Mouse (Mus musculus) lung, adult 2 months (tissue): ENCODE measurements around the gene Sel1l3. TPM values are rescaled to one million over a fixed set of nuclear protein-coding genes. Genes with fewer than 3 reads are reported as not detected.

ENCODE experiments used
- DNase-seq: peaks from one replicate; pipeline ENCODE4 v3.0.0; 2022
- H3K4me1 ChIP-seq: fragments of 200-500 bp; 2 replicates; pipeline ENCODE4 v1.6.1; 2011; ENCODE audit warnings: low read length; ENCODE audit not compliant: control insufficient read depth, insufficient read depth
- H3K4me3 ChIP-seq: fragments of 200-500 bp; replicated peaks from 2 replicates; pipeline ENCODE3; 2011; ENCODE audit warnings: low read depth, mild to moderate bottlenecking, control low read depth, low read length; ENCODE audit errors: extremely low read depth
- CTCF ChIP-seq: fragments of 200-500 bp; IDR thresholded peaks from 2 replicates; pipeline ENCODE4 v1.5.1; 2011; ENCODE audit warnings: mild to moderate bottlenecking, low read length, control low read depth; ENCODE audit not compliant: insufficient read depth
- POLR2A ChIP-seq: fragments of 200-500 bp; IDR thresholded peaks from 2 replicates; pipeline ENCODE4 v1.6.1; 2011; ENCODE audit warnings: low read depth, mild to moderate bottlenecking, control low read depth, low read length, borderline replicate concordance; ENCODE audit errors: extremely low read depth
- WGBS: fragments of 180-500 bp; shearing (Covaris S2); methylation state at CpG from one replicate; pipeline ENCODE4 v1.1.7; 2018; 5-methylcytosine and 5-hydroxymethylcytosine counted together
- polyA plus RNA-seq: library from polyadenylated mRNA; depleted of rRNA; stranded (reverse); fragments of >200 nt; gene quantifications from 2 replicates; pipeline ENCODE4 v1.2.3, GENCODE M21; 2012

Sel1l3 gene
- polyA plus RNA-seq, 1 experiment, result 2.1 TPM

- Histone ChIP-seq H3K4me1 (no peaks in the 10 kb centered on the region), H3K4me3 (no peak overlapping the region)
- TF ChIP-seq POLR2A (no peak), CTCF (no peak)
- WGBS, result 90% methylated on average over 5 of the region's 5 CpGs
- no peak for DNase-seq
Measured at GRCm38 (mm10) chr5:53112942-53113341, 100.8 kb downstream of the Sel1l3 start.

- Histone ChIP-seq H3K4me3 (no peak overlapping the region), H3K4me1 (no peaks in the 10 kb centered on the region)
- WGBS, result 65% methylated on average over 5 of the region's 5 CpGs
- DNase-seq, result no peak
- no peak for TF ChIP-seq POLR2A
Measured at GRCm38 (mm10) chr5:53111036-53111435, 102.7 kb downstream of the Sel1l3 start.

- H3K4me3 ChIP-seq, result no peak overlapping the region
- 60% methylated on average over 4 of the region's 4 CpGs for WGBS
- DNase-seq, result no peak
- TF ChIP-seq POLR2A, result no peak
- no peak for TF ChIP-seq CTCF
- H3K4me1 ChIP-seq, result no peaks in the 10 kb centered on the region
Measured at GRCm38 (mm10) chr5:53110225-53110624, 103.5 kb downstream of the Sel1l3 start.

GRCm38 (mm10) chr5:53108668-53109067 lies 105.1 kb downstream of the Sel1l3 start:
- no peaks in the 10 kb centered on the region for H3K4me1 ChIP-seq
- TF ChIP-seq POLR2A, result no peak
- no peak for TF ChIP-seq CTCF
- no peak overlapping the region for H3K4me3 ChIP-seq
- WGBS, result 65% methylated on average over 1 of the region's 1 CpGs
- no peak for DNase-seq

- H3K4me1 ChIP-seq, result no peaks in the 10 kb centered on the region
- no peak overlapping the region for H3K4me3 ChIP-seq
- no peak for TF ChIP-seq POLR2A
- no peak for TF ChIP-seq CTCF
- 68% methylated on average over 9 of the region's 9 CpGs for WGBS
- DNase-seq, result no peak
Measured at GRCm38 (mm10) chr5:53108026-53108425, 105.7 kb downstream of the Sel1l3 start.

- 32% methylated on average over 4 of the region's 4 CpGs for WGBS
- TF ChIP-seq POLR2A (no peak), CTCF (no peak)
- H3K4me1 ChIP-seq, result no peaks in the 10 kb centered on the region
- DNase-seq, result no peak
- H3K4me3 ChIP-seq, result no peak overlapping the region
Measured at GRCm38 (mm10) chr5:53106731-53107130, 107.0 kb downstream of the Sel1l3 start.

DNA sequence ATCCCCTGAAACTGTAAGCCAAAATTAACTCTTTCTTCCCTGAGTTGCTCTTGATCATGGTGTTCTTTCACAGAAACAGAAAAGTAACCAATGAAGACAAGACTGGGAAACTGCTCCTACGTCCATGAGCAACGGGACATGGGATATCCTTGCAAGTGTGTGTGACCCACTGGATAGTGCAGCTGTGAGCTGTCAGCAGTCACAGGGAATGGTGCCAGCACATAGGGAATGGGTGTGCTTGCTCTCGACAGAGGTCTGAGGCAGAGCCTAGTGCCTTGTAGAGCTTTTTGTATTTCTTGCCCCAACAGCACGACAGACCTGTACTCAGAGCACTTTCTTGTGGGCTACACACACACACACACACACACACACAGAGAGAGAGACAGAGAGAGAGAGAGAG lies 107.6 kb downstream of the Sel1l3 start:
- Histone ChIP-seq H3K4me3 (no peak overlapping the region), H3K4me1 (no peaks in the 10 kb centered on the region)
- no peak for TF ChIP-seq POLR2A
- TF ChIP-seq CTCF, result no peak
- DNase-seq, result no peak
- WGBS, result 59% methylated on average over 4 of the region's 4 CpGs

DNA sequence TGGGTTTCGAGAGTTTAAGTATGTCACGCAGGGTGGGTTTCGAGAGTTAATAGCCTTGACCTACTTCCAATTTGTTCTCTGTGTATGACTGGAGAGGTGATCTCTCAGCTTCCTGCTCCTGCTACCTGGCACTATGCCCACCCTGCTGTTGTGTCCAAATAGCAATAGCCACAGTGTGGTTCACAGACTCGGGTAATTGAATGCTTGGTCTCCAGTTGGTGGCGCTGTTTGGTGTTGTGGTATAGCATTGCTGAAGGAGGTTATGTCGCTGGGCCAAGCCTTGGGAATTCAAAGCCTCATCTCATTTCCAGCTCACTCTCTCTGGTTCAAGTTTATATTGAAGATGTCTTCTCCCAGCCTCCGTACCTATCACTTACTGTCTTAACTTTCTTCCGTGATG lies 108.0 kb downstream of the Sel1l3 start:
- TF ChIP-seq POLR2A (no peak), CTCF (no peak)
- WGBS, result 67% methylated on average over 8 of the region's 8 CpGs
- Histone ChIP-seq H3K4me3 (no peak overlapping the region), H3K4me1 (no peaks in the 10 kb centered on the region)
- DNase-seq, result no peak

GRCm38 (mm10) chr5:53104177-53104855 lies 109.4 kb downstream of the Sel1l3 start:
- Histone ChIP-seq H3K4me3 (no peak overlapping the region), H3K4me1 (no peaks in the 10 kb centered on the region)
- WGBS, result 69% methylated on average over 13 of the region's 13 CpGs
- TF ChIP-seq POLR2A (no peak), CTCF (no peak)
- no peak for DNase-seq

DNA sequence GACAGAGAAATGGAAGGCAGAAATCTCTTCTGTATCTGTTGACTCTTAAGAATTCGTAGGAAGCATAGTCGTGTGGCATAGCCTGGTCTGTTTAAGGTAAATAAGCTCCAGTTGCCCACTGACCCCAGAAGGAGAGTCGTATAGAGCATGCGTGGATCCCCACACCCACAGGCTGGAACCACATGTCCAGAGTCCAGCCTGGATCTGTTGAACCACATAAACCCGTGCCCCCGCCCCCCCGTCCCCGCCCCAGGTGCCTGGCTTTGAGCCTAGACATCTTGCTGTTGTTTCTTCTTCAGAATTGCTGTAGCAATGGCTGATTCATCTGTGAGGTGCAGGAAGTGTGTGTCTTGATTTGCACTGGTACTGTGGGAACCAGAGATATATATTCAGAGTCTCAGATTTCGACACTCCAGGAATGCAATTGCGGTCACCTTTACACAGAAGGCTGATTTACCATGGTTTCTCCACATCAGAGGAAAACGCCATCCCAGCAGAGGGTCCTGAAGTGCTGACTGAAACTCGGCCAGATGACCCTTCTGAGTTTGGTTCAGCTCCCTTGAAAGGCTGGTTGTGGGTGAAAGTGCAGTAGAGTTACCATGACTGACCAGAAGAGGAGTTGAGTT lies 111.8 kb downstream of the Sel1l3 start:
- no peak overlapping the region for H3K4me3 ChIP-seq
- no peak for TF ChIP-seq CTCF
- no peak for TF ChIP-seq POLR2A
- WGBS, result 75% methylated on average over 12 of the region's 12 CpGs
- DNase-seq, result no peak
- no peaks in the 10 kb centered on the region for H3K4me1 ChIP-seq

DNA sequence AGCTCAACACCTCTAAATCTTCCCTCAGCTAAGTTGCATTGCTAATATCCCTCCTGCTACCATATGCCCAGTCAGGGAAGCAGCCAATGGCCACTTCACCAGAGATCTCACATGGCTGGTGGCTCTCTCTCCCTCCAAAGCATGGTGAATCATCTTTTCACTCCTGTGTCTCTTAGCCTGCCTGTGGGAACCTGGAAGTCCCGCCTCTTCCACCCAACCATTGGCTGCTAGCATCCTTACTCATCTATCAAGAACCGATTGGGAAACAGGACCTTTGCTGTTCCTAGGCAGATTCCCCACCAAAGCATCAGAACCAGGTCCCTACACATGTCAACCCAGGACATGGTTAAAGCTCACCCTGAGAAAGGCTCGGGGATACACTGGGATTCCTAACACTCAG lies 122.4 kb downstream of the Sel1l3 start:
- DNase-seq, result no peak
- H3K4me3 ChIP-seq, result no peak overlapping the region
- no peaks in the 10 kb centered on the region for H3K4me1 ChIP-seq
- no peak for TF ChIP-seq POLR2A
- no peak for TF ChIP-seq CTCF
- whole genome bisulfite sequencing, result 64% methylated on average over 3 of the region's 3 CpGs
